Mouse (Mus musculus) lung, embryonic 16.5 days (tissue): Measurements from ENCODE around the gene Tgoln1. TPM values are rescaled to one million over a fixed set of nuclear protein-coding genes. Genes with fewer than 3 reads are reported as not detected.

Experiments
- ATAC-seq: fragments of 200-750 bp; cut with Nextera tagmentation; 2 replicates; pipeline ENCODE4 v1.8.0; 2017; ENCODE audit warnings: low read depth, mild to moderate bottlenecking, moderate library complexity
- H3K27ac ChIP-seq: fragments of 300-500 bp; sonication (generic); 2 replicates; pipeline ENCODE4 v1.5.1; 2014; ENCODE audit warnings: mild to moderate bottlenecking, control low read depth, low read length
- H3K27me3 ChIP-seq: fragments of 300-500 bp; sonication (generic); 2 replicates; pipeline ENCODE4 v1.6.1; 2014; ENCODE audit warnings: low read depth, low read length, mixed read lengths; ENCODE audit not compliant: control insufficient read depth, insufficient read depth
- H3K36me3 ChIP-seq: fragments of 300-500 bp; sonication (generic); 2 replicates; pipeline ENCODE4 v1.6.1; 2014; ENCODE audit warnings: low read length; ENCODE audit not compliant: control insufficient read depth, insufficient read depth
- H3K4me1 ChIP-seq: fragments of 300-500 bp; sonication (generic); replicated peaks from 2 replicates; pipeline ENCODE4 v1.6.1; 2014; ENCODE audit warnings: low read length, mixed read lengths; ENCODE audit not compliant: control insufficient read depth, insufficient read depth
- H3K4me2 ChIP-seq: fragments of 300-500 bp; sonication (generic); 2 replicates; pipeline ENCODE4 v1.6.1; 2014; ENCODE audit warnings: low read depth, low read length, control low read depth
- H3K4me3 ChIP-seq: fragments of 300-500 bp; sonication (generic); 2 replicates; pipeline ENCODE4 v1.5.1; 2014; ENCODE audit warnings: mild to moderate bottlenecking, low read length, control low read depth
- H3K9ac ChIP-seq: fragments of 300-500 bp; sonication (generic); 2 replicates; pipeline ENCODE4 v1.6.1; 2014; ENCODE audit warnings: low read length, control low read depth
- H3K9me3 ChIP-seq: fragments of 300-500 bp; sonication (generic); 2 replicates; pipeline ENCODE4 v1.6.1; 2016; ENCODE audit warnings: low read length; ENCODE audit not compliant: control insufficient read depth
- WGBS: fragments of 180-500 bp; shearing (Covaris S2); extraction: QIAGEN DNeasy Blood & Tissue Kit; methylation state at CpG from one replicate; pipeline ENCODE4 v1.1.7; 2014; 5-methylcytosine and 5-hydroxymethylcytosine counted together
- polyA plus RNA-seq: library from polyadenylated mRNA; unstranded; fragments of >200 nt; fragmentation: Nextera tagmentation; extraction: Ambion mirVana; gene quantifications from 2 replicates; pipeline ENCODE4 v1.2.1, GENCODE M21; 2015

Tgoln1 gene
- polyA plus RNA-seq, 1 experiment from 2014 or later, result 45.6 TPM

DNA sequence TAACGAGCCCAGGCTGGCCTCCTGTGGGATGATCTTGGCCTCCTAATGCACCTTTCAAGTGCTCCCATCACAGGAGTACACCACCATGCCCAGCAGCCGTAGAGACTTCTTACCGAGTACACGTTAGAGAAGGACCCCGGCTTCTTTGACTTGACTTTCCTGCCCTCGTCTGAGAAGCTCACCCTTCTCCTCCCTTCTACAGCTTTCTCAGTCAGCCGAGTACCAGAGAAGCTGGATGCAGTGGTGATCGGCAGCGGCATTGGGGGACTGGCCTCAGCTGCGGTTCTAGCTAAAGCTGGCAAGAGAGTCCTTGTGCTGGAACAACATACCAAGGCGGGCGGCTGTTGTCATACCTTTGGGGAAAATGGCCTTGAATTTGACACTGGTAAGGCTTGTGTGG is 16.0 kb downstream of the Tgoln1 start:
- Histone ChIP-seq H3K4me1 (peaks cover 19% of the 10 kb centered on the region), H3K9ac (no peak overlapping the region), H3K27ac (no peak overlapping the region), H3K36me3 (0 out of 2 replicates have a peak, but pooled peaks cover 7% of the 10 kb centered on the region), H3K27me3 (no peaks in the 10 kb centered on the region), H3K4me3 (no peak overlapping the region), H3K9me3 (no peaks in the 10 kb centered on the region), H3K4me2 (no peak overlapping the region)
- 79% methylated on average over 12 of the region's 12 CpGs for WGBS
- no peak for ATAC-seq

DNA sequence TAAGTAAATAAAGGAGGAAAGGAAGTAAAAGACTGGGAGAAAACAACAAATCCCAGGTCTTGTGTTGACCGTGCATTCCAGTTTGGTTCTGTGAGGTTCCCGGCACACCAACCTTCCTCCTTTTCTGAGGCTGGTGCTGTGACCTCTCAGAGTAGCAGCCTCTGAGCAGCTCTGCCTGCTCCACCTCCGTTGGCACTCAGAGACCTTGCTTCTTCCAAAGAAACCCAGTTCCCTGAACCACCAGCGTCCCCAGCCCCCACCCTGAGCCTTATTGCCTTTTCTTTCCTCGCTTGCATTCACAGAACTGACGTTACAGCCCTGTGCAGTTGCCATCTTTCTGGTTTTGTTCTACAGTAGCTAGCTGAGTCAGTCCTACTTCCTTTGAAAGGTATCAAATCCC is 16.6 kb downstream of the Tgoln1 start:
- H3K27ac ChIP-seq, result no peak overlapping the region
- 0 out of 2 replicates have a peak, but pooled peaks cover 3% of the 10 kb centered on the region for H3K36me3 ChIP-seq
- H3K9ac ChIP-seq, result no peak overlapping the region
- H3K4me3 ChIP-seq, result no peak overlapping the region
- no peak overlapping the region for H3K4me2 ChIP-seq
- 71% methylated on average over 6 of the region's 6 CpGs for WGBS
- no peaks in the 10 kb centered on the region for H3K9me3 ChIP-seq
- H3K4me1 ChIP-seq, result peaks cover 19% of the 10 kb centered on the region
- no peak for ATAC-seq
- no peaks in the 10 kb centered on the region for H3K27me3 ChIP-seq

DNA sequence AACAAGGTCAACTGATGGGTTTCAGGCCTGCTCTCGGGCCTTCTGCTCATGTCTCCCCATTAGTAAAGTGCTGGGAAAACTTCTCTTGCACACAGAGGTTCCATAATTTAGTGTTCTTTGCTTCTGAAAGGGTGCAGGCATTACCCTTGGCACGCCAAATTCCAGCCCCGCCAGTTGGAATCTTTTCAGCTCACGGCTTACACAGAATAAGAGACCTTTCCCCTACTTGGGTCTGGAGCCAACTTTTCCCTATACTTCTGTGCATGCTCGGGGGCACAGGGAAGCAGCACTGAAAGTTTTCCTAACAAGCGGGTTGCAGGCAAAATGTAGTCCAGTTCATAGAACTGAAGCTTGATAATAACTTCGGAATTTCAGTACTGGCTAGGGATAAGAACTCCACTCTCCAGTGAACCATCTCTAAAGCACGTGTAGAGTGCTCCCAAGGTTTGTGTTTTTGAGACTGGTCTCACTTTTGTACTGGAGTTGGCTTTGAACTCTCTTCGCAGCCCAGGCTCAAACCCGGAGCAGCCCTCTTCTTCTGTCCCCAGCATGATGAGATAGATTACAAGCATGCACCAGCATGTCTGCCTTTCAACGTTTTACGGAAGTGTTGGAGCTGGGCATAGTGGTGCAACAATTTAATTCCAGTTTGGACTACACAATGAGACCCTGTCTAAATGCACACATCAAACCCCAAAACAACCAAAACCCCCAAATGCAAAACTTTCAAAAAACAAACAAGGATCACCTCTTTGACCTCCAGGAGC is 17.8 kb downstream of the Tgoln1 start:
- WGBS, result 29% methylated on average over 12 of the region's 12 CpGs
- peak overlapping the region; percentile 93 for H3K27ac ChIP-seq
- no peaks in the 10 kb centered on the region for H3K9me3 ChIP-seq
- H3K9ac ChIP-seq, result peak overlapping the region; percentile 75
- ATAC-seq, result peak; percentile 65
- no peaks in the 10 kb centered on the region for H3K36me3 ChIP-seq
- peak overlapping the region; percentile 81 for H3K4me2 ChIP-seq
- peak overlapping the region; percentile 73 for H3K4me3 ChIP-seq
- H3K4me1 ChIP-seq, result peaks cover 19% of the 10 kb centered on the region
- no peaks in the 10 kb centered on the region for H3K27me3 ChIP-seq

DNA sequence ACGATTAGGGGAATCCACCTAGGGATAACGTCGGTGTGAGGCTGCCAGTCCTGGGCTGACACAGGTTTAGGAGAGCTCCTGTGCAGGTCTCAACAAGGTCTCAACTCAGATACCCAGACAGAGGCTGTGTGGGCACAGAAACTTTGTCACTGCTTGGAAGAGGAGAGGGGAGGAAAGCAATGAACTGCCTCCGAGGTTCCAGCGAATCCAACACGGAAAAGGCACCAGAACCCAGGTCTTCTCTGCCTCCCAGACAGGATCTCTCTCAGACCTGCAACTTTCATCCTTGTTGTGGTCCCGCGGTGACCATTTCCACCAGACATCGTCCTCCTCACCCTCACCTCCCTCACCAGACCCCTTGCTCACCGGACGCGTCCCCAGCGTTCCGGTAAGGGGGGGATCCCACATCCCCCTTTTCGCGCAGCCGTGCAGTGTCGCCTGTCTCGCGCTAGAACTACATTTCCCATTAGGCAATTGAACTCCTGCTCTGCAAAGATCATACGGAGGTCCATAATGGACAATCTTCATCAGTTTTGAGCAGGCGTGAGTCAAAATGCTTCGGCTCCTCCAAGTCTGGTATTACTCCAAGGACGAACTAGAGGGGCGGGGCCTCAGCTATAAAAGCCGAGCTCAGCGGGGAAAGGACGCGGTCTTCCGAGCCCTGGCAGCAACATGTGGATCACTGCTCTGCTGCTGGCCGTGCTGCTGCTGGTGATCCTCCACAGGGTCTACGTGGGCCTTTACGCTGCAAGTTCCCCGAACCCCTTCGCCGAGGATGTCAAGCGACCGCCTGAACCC is 18.6 kb downstream of the Tgoln1 start, which contains the start of the genes Elmod3 and Retsat:
TSS of gene Elmod3 (minus strand) at position 458 of the 798 bp plus-strand sequence.
TSS of gene Retsat (plus strand) at position 520 of the 798 bp plus-strand sequence.
- Histone ChIP-seq H3K4me1 (peaks cover 19% of the 10 kb centered on the region), H3K27ac (peak within 1 kb of the TSS; percentile 93), H3K27me3 (no peaks in the 10 kb centered on the region), H3K9ac (peak within 1 kb of the TSS; percentile 77), H3K9me3 (no peaks in the 10 kb centered on the region), H3K36me3 (no peaks in the 10 kb centered on the region), H3K4me2 (peak within 1 kb of the TSS; percentile 81), H3K4me3 (peak within 1 kb of the TSS; percentile 73)
- peak; percentile 90 for ATAC-seq
- under 1% methylated on average over 38 of the region's 38 CpGs for WGBS

DNA sequence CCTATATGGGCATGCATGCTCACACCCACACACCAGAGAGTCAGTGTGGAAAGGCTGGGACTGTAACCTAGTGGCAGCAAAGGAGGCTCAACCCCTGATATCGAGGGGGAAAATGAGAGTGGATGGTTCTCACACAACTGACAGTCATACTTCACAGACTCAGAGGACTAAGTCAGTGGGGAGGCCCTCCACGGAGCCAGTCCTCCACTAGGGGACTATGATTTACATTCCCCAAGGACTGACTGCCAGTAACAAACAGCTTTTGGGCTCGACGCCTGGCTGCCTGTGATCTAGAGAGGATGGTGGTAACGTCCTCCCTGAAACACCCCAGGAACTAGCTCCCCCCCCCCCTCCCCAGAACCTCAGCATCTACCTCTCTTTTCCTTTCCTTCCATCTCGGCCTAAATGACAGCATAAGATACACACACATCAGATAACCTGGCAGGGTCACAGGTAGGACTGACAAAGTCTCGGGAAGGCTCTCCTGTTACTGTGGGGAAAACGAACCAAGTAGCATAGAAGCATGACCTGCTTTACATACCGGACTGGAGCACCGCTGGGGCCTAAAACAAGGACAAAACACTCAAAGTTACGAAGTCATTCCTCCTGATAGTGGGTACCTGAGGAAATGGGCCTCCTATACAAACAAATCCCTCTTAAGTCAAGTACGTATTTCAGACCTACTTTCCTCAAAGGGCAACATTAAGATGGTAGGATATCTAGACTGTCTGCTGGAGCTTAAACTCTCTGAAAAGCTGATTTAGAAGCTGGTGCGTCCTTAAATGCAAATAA is 19.5 kb downstream of the Tgoln1 start:
- Histone ChIP-seq H3K9ac (peak overlapping the region; percentile 77), H3K27me3 (no peaks in the 10 kb centered on the region), H3K4me3 (peak overlapping the region; percentile 73), H3K4me2 (peak overlapping the region; percentile 81), H3K27ac (peak overlapping the region; percentile 60), H3K4me1 (peaks cover 19% of the 10 kb centered on the region), H3K9me3 (no peaks in the 10 kb centered on the region), H3K36me3 (no peaks in the 10 kb centered on the region)
- 17% methylated on average over 13 of the region's 13 CpGs for WGBS
- peak; percentile 34 for ATAC-seq

DNA sequence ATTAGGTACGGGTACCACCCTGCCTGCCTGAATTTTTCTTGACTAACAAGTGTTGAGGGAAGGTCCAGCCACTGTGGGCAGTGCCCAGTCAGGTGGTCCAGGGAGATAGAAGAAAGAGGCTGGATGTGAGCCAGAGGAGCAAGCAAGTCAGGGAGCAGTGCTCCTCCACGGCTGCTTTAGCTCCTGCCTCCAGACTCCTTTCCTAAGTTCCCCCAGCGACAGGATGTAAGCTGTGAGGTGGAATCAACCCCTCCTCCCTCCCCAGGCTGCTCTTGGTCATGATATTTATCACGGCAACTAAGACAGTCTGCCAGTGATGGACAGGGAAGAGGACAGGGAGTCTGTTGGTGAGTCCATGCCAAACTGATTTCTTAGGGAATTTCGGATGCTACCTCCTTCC is 22.9 kb downstream of the Tgoln1 start:
- no peak overlapping the region for H3K4me2 ChIP-seq
- H3K9ac ChIP-seq, result no peak overlapping the region
- 45% methylated on average over 5 of the region's 5 CpGs for WGBS
- no peaks in the 10 kb centered on the region for H3K9me3 ChIP-seq
- peaks cover 14% of the 10 kb centered on the region for H3K4me1 ChIP-seq
- H3K36me3 ChIP-seq, result no peaks in the 10 kb centered on the region
- H3K27me3 ChIP-seq, result no peaks in the 10 kb centered on the region
- no peak overlapping the region for H3K27ac ChIP-seq
- no peak overlapping the region for H3K4me3 ChIP-seq
- ATAC-seq, result no peak

DNA sequence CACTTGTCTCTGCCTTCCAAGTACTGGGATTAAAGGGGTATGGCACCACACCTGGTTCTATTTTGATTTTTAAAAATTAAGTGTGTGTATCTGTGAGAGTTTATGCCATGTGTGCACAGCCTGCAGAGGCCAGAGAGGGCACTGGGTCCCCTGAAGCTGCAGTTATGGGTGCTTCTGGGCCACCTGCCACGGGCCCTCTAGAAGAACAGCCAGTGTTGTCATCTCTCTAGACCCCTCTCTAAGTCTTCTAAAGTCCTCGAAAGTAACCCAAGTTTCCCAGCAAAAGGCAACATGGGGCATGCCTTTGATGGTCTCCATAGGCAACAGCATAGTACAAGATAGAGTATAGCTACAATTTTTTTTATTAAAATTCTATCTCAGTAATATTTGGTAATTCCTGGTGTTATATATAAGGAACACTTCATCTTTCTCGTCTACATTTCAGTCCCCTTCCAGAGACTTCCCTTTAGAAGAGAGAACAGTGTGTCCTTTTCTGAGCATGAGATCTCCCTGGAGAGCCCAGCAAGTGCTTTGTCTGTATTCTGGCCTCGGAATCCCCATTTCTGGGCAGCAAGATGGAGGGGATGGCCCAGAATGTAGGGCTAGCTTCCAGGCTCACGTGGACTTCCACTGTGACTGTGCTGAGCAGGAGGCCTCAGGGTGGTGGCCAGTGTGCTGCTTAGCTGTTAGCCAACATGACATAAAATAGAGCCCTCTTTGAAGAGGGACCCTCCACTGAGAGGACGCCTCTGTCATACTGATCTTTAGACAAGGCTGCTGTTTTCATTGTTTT is 23.6 kb downstream of the Tgoln1 start:
- no peak for ATAC-seq
- 73% methylated on average over 6 of the region's 6 CpGs for WGBS
- H3K4me2 ChIP-seq, result no peak overlapping the region
- H3K36me3 ChIP-seq, result no peaks in the 10 kb centered on the region
- H3K27me3 ChIP-seq, result no peaks in the 10 kb centered on the region
- H3K4me3 ChIP-seq, result no peak overlapping the region
- no peak overlapping the region for H3K27ac ChIP-seq
- H3K9ac ChIP-seq, result no peak overlapping the region
- peaks cover 11% of the 10 kb centered on the region for H3K4me1 ChIP-seq
- H3K9me3 ChIP-seq, result no peaks in the 10 kb centered on the region

DNA sequence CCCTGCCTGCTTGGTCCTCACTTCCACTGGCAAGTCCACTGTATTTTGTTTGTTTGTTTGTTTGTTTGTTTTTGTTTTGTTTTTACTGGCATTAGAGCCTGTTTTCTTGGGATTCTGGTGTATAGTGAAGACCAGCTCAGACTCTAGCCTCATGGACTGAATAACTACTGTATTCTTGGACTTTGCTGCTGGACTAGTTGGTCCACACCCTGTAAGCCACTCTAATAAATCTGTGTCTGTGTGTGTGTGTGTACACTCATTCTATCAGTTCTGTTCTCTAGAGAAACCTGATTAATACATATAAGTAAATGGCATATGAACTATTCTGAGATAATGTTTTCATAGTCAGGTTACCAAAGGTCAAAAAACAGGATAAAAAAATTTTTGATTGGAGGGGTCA is 26.7 kb downstream of the Tgoln1 start:
- ATAC-seq, result no peak
- Histone ChIP-seq H3K9me3 (no peaks in the 10 kb centered on the region), H3K27ac (no peak overlapping the region), H3K27me3 (no peaks in the 10 kb centered on the region), H3K4me3 (no peak overlapping the region), H3K4me1 (no peaks in the 10 kb centered on the region), H3K9ac (no peak overlapping the region), H3K4me2 (no peak overlapping the region), H3K36me3 (peaks cover 3% of the 10 kb centered on the region; the same call in 1 of the 2 replicates)
